Mouse (Mus musculus): Measurements from ENCODE around the gene Hnrnpl.

Hnrnpl gene

DNA sequence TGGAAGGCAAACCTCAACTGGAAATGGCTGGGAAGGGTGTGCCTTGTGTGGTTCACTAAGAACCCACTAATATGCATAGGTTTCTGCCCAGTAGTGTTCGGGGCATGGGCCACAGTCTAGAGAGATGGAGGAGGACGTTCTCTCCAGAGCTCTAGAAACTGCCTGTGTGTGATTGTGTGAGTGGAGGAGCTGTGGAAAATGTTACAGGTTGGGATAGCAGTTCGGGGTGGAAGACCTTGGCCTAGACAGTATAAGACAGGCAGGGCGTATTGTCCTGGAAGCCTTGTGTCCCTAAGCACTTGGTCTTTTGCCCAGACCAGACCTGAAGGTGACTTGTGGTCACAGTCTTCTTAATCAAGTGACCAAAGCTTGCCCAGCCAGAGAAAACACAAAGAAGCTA lies 4.1 kb downstream of the Hnrnpl start:
- no peak for DNase-seq (ENCODE audit: low spot score)

DNA sequence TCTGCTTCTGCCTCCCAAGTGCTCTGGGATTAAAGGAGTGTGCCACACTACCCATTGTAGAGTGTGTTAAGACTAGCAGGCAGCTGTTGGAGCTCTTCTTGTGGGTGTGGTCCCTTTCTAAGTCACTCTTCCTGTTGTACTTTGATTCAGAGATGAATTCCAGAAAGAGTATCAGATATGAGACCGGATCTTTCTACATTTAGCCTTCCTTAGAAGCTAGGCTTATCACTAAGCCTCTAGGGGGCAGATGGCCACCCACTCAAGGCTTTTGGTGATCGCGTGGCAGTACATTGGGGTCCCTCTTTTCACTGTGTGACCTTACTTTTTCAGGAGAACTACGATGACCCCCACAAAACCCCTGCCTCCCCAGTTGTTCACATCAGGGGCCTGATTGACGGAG lies 4.6 kb downstream of the Hnrnpl start:
- no peak for DNase-seq (ENCODE audit: low spot score)

DNA sequence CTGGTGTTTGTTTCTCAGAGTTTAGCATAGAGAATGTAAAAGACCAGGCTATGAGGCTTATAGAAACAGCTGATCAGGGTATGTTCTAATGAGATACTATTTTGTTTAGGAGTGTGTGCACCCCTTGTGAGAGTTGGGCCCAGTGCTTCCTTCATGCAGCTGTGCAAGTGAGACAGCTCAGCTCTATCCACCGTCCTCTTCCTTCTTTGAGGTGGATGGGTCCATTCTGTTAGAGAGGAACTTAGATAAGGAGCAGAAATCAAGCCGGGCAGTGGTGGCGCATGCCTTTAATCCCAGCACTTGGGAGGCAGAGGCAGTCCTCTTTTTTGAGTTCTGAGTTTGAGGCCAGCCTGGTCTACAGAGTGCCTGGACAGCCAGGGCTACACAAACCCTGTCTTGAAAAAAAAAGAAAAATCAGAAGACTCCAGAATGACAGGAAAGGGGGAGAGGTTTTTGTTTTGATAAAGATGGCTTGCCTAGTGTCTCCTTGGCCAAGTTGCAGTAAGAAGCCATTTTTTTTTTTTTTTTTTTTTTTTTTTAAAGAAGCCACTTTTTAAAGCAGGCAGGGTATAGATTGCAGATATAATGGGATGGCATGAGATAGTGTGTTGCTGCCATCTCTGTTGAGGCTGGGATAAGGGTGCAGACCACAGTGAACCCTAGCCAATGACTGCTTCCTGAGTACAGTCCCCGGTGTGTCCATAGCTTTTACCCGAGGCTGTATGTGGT lies 6.1 kb downstream of the Hnrnpl start:
- no peak for DNase-seq (ENCODE audit: low spot score)

DNA sequence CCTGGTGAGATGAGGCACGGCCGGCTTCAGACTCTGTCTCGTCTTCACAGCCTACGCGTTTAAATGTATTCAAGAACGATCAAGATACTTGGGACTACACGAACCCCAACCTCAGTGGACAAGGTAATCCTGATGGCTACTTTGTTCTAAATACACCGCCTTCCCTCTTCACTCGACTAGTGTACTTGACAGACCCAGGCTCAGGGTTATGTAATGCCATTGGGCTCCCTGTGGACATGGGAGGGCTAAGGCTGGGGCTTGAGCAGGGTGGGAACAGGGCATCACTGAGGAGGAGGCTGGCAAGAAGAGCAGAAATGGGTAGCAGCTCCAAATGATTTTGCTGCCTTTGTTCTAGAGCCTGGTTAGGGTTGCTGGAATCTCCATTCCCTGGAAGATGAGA lies 6.9 kb downstream of the Hnrnpl start:
- DNase-seq (ENCODE audit: low spot score): no peak

DNA sequence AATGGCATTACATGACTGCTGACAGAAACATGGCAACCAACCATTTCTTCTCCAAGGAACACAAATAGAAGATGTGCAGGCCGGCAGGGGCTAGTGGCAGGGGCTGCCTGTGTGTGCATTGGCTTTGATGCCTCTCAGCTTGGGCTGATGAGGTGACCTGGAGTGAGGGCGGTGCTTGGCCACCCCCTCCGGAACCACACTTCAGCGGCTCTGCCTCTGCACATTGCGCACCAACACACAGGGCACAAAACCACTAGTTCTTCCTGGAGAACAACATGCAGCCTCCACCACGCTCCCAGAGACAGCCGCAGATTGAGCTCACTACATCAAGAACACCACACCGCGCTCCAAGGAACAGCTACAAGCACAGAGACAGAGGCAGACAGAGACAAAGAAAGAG lies 7.9 kb downstream of the Hnrnpl start:
- no peak for DNase-seq (ENCODE audit: low spot score)

DNA sequence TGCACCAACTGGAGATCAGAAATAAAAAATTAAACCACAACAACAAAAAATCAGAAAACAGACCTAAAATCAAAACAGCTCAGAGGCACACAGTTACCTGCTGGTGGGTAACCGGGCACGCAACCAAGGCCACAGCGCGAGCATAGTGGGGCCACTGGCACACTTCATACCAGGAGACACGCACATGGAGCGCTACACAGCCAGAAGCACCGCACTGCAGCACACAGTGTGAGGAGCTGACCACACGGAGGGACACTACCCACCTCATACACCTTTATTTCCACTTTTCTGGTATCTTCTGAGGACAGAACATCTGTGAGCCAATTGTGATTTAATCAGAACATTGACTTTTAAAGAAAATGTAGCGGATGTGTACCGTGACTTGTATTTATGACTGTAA lies 8.6 kb downstream of the Hnrnpl start:
- no peak for DNase-seq (ENCODE audit: low spot score)

DNA sequence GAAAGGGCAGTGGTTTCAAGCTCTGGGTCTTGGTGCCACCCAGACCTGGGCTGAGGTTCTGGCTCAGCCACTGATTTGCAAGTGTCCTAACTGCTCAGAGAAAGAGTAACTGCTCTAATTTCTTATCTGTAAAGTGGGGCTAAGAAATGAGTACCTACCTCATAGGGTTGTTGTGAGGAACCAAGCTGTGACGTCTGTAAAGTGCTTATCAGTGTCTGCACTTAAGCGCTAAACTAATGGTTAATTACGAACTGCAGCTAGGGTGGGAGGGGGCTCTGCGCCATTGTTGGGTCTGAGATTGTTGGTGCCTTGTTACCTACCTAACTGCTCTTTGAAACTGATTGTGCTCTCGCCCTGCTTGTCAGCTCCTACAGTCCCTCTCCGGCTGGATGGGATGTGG lies 9.2 kb downstream of the Hnrnpl start:
- no peak for DNase-seq (ENCODE audit: low spot score)

DNA sequence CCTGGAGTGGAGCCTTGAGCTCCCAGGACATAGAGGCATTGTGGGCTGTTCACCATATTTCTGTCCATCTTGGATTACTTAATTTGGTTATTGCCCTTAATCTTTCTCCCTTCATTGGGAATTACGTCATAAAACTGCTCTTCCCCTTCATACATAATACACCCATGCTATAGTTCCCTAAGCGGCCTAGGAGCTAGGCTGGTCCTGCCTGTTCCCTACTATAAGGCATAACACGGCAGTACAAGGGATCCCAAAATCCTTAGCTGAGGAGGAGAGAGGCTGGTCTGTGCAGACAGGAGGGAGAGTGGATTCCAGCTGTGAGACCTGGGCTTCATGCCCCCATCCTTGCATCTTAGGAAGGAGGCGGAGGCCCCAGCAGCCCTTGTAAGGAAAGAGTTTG lies 9.6 kb downstream of the Hnrnpl start:
- DNase-seq (ENCODE audit: low spot score): no peak

DNA sequence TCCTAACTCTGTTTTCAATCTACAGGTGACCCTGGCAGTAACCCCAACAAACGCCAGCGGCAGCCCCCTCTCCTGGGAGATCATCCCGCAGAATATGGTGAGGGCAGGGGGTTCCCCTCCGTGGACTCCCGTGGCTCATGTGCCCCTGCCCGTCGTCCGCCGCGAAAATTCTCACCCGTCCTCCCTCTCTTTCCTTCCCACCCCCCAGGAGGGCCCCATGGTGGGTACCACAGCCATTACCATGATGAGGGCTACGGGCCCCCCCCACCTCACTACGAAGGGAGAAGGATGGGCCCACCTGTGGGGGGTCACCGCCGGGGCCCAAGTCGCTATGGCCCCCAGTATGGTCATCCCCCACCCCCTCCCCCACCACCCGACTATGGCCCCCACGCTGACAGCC lies 10.1 kb downstream of the Hnrnpl start:
- no peak for DNase-seq (ENCODE audit: low spot score)

DNA sequence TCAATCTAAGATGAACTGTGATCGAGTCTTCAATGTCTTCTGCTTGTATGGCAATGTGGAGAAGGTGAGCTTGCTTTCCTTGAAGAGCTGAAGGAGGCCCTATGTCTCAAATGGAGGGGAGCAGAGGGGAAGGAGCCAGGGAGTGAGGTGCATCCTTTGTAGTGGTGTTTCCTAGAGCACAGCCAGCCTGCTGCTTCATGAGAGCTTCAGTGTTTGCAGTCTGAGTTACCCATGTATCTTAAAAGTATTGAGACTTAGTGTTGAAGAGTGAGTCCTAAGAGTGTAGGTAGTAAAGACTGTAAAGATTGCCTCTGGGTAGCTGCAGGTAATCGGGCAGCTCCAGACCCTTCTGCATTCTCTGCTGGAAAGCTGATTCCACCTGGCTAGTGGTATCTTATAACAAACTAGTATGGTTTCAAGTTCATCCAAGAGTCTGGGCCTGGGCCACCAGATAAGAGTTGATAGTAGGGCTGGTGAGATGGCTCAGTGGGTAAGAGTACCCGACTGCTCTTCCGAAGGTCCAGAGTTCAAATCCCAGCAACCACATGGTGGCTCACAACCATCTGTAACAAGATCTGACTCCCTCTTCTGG lies 10.6 kb downstream of the Hnrnpl start:
- DNase-seq (ENCODE audit: low spot score): no peak

DNA sequence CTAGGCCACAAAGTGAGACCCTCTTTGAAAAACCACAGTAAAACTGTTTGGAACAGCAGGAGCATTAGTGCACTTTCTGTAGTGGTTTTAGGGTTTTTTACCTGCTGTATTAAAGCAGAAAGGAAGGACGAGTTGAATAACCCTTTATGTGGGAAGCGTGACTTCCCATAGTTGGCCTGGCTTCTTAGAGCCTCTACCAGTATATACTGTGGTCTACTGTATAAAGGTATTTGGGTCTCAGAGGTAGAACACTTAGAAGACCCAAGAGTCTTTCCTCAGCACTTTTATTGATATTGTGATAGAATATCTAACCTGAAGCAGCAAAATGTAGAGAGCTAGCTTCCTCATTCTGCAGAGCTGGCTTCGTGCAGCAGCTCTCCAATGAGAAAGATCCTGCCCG lies 11.2 kb downstream of the Hnrnpl start:
- no peak for DNase-seq (ENCODE audit: low spot score)

DNA sequence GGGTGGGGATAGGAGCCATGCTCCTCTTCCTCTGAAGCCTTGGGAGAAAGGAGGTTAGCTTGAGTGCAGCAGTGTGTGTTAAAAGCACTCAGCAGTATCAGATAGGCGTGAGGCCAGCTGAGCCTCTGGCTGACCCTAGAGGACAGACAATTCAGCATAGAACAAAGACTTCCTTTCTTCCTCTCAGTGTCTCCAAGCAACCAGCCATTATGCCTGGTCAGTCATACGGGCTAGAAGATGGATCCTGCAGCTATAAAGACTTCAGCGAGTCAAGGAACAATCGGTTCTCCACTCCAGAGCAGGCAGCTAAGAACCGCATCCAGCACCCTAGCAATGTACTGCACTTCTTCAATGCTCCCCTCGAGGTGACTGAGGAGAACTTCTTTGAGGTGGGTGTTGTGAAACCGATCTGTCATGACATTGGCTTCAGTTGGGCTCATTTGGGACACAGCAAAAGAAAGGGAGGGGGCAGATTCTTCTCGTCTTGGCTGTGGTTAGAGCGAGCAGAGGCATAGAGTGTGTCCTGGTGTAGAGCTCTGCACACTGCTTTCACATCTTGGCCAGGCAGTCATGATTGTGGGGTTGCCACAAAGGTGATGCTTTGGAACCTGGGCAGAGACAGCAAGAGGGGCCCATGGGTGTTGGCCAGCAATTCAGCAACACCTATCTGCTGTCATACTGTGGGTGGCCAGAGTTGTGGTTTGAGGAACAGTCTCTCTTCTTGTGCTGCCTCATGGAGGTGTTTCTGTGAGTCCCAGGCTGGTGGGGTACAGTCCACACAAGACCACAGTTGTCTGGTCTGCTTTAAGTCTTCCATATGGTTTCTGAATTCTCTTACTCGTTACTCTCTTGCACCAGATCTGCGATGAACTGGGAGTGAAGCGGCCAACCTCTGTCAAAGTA lies 12.3 kb downstream of the Hnrnpl start:
- no peak for DNase-seq (ENCODE audit: low spot score)

DNA sequence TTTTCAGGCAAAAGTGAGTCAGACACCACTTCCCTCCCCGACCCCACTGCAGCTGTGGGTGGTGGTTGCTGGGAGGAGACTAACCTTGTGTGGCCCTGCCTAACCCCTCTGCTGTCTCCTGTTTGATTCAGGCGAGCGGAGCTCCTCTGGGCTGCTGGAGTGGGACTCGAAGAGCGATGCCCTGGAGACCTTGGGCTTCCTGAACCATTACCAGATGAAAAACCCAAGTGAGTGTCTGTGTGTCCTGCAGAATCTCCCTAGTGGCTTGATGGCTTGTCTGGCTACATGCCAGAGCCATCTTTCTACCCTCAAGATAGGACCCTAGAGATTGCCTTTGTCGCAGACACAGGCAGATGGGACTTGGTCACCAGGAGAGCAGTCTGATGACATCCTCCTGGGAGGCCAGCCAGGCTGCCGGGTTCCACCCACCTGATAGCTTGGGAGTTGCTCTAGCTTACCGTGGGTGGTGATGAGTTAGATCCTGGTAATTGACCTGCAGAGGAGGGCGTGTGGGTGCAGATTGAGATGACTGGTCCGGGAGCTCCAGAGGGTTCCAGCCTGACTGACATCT lies 13.0 kb downstream of the Hnrnpl start:
- no peak for DNase-seq (ENCODE audit: low spot score)

DNA sequence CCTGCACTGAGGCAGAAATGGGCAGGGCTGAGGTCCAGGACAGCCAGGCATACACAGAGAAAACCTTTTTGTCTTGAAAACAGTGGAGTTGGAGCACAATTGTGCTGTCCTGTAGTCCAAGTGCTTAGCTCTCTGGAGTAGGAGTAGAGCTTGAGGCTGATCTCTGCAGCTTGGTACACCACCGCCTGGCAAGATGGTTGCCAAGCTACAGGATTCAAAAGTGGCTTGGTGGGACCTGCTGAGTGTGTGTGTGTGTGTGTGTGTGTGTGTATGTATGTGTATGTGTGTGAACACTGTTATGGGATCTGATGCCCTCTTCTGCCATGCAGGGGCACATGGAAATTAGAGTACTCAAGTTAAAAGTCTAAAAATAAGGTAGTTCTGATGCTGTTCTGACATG lies 14.2 kb downstream of the Hnrnpl start:
- DNase-seq (ENCODE audit: low spot score): no peak

DNA sequence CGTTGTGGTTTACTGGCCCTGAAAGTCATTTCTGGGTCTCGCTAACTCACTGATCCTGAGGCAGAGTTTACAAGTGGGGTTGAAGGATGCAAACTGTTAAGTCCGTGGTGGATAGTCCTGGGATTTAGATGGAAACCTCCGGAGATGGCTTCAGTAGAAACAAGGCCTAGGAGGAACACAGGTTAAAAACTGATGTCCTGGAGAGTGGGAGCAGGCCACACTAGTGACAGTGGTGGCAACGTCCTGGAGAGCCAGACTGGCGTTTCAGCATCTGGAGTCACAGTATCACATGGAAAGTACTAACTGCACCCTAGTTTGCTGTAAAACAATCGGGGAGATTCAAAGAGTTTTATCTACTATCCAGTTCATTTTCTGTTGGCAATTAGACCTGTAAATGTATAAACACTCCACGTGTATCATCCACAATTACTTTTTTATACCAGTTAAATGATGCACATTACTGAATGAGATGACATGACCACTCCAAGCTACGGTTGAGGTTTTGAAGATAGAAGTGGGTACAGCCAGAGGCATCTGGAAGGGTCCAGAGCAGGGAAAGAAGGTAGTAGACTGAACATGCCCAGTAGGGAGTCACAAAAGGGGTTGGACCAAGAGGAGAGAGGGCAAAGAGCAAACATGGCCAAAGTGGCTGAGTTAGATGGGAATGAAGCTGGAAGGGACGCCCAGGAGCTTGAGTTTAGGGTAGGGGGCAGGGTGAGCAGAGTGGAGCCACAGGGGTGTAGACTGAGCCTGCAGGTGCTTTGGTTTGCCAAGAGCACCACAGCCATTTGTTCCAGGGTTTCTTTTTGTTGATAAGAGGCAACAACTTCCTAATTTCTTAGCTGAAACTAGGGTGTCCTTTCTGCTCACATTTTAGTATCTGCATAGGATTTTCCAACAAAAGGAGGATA lies 14.9 kb downstream of the Hnrnpl start:
- DNase-seq (ENCODE audit: low spot score): no peak

DNA sequence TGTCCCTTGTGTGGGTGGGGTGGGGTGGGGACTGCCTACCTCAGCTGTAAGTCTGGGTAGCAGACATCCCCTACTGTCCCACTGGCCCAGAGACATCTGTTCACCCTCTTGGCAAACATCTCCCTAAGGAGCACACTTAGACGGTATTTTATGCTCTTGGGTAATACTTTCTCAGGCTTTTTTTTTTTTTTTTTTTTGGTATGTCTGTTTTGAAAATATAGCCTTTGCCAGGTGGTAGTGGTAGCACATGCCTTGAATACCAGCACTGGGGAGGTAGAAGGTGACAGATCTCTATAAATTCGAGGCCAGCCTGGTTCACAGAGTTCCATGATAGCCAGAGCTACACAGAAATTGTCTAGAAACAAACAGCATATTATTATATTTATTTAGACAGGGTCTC lies 15.6 kb downstream of the Hnrnpl start:
- no peak for DNase-seq (ENCODE audit: low spot score)

DNA sequence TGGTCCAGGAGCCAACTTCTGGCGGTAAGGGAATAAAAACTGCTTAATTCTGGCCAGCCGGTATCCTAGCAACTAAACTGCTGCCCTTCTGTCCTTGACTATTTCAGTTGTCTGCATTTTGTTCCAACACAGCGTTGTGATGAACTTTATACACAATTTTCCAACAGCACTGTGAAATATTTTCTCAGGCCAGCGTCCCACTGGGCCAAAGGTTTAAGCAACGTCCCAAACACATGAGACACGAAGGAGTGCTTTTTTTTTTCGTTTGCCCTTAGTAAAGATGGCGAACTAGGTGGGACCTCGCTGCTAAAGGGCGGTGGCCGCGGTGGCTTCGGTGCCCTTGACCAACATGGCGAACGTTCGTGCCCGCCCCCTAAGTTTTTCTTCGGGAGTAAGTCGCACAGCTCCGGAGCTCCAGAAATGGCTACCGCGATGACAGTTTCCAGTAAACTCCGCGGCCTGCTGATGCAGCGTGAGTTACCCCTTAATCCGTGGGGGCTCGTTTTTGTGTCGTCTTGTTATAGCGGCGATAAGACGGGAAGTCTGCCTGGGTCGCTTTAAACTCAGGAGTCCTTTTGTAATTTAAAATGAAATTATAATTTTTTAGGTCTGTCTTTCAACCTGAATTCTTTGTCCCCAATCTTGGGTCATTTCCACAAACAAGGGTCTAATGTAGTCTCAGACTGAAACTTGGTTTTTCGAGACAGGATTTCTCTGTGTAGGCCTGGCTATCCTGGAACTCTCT lies 16.8 kb downstream of the Hnrnpl start, which contains the start of gene Ech1:
Gene Ech1, plus strand, starts transcription at position 277 of the 745 bp plus-strand sequence.
- DNase-seq (ENCODE audit: low spot score): peak; percentile 78

DNA sequence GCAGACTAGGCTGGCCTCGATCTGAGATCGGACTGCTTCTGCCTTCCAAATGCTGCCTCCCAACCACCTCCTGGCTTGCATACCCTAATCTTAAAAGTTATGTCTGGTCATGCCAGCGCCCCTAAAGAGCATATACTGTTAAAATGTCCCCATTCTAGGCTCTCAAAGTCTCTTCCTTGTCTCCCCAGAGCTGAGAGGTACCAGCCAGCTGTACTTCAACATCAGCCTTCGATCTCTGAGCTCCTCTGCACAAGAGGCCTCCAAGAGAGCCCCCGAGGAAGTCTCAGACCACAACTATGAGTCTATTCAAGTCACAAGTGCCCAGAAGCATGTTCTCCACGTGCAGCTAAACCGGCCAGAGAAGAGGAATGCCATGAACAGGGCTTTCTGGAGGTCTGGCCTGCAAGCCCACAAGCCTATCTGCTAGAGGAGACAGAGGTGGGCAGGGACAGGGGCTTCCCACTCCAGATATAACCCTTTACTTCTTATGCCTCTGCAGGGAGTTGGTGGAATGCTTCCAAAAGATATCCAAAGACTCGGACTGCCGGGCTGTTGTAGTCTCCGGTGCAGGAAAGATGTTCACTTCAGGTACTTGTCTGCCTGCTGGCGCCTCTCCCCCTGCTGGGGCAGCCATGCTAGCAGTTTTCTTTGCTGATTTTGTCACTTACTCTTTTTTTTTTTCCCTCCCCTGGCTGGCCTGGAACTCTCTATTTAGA lies 17.5 kb downstream of the Hnrnpl start:
- DNase-seq (ENCODE audit: low spot score): no peak

DNA sequence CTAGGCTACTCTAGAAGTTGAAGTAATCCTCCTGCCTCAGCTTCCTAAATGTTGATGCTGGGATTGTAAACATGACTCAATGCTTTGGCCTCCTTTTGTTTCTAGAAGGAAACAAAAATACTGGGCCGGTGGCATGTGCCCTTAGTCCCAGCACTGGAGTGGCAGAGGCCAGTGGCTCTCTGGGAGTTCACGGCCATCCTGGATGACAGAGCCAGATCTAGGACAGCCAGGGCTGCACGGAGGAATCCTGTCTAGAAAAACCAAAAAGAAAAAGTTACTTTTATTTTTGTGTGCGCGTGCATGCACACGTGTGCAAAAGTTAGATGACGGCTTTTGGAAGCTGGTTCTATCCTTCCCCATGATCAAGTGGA lies 18.0 kb downstream of the Hnrnpl start:
- DNase-seq (ENCODE audit: low spot score): no peak

DNA sequence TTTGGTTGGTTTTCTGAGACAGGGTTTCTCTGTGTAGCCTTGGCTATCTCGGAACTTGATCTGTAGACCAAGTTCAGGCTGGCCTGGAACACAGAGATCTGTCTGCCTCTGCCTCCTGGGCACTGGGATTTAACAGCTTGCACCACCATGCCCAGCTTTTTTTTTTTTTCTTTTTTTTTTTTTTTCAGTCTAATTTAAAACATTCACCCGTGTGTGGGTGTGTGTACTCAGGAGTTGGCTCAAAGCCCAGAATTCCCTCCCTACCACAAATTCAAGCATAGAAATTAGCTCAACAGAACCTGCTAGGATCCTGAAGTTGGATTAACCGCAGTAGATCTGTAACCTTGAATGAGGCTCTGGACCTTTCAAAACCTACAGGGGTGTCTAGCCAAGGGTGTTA lies 19.0 kb downstream of the Hnrnpl start:
- DNase-seq (ENCODE audit: low spot score): no peak

Data from left cerebral cortex, adult 11 months (tissue).